Mouse (Mus musculus): ENCODE measurements at regions not wholly inside any gene's neighbourhood (a gene's known extent, or its start where the extent isn't known, plus 50 kb on each side); places are given as distances from the start of the nearest gene placed in this dataset.

DNA sequence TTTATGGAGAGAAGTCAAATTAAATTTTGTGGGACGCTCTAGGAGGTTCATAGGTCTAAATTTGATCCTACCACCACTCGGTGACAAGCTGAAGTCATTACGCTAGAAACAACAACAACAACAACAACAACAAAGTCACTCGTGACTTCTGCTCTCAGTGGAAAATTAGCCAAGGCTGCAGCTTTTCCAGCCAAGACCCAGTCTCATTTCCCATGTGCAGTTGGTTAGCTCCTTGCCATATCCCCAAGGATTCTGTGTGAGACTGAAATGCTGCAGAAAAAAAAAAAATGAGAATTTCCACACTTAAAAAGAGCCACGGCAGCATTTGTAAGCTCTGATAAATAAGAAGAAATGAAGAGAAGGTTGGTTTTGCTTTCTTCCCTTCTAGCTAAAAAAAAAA lies 323.4 kb downstream of the Mtx2 start:
- no peak overlapping the region for H3K4me2 ChIP-seq
- no peaks in the 10 kb centered on the region for H3K4me1 ChIP-seq (replicated peaks)
- no peaks in the 10 kb centered on the region; the same call in none of the 2 replicates for H3K27me3 ChIP-seq
- 86% methylated on average over 5 of the region's 5 CpGs for WGBS
- H3K4me3 ChIP-seq = no peak overlapping the region
- no peaks in the 10 kb centered on the region for H3K9me3 ChIP-seq
- no peaks in the 10 kb centered on the region for H3K36me3 ChIP-seq
- no peak overlapping the region for H3K9ac ChIP-seq
- no peak overlapping the region for H3K27ac ChIP-seq (replicated peaks)
- no peak for ATAC-seq (ENCODE audit: low FRiP score, low read depth)

DNA sequence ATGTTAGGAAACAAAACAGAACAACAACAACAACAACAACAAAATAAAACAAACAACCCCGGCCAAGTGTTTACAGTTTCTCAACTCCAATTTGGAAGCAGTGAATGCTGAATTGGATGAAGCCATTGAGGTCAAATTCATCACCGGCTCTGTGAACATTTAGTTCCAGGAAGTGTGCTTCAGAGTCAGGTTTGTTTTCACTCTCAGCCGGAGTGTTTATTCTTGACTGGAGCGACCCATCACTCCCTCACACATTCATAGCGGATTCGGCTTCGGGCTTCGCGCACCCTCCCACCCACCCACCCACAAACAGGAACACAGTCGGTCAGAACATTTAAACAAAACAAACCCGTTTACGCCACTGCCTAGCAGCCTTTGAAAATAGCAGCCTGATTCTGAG lies 324.0 kb downstream of the Mtx2 start:
- H3K27me3 ChIP-seq = no peaks in the 10 kb centered on the region; the same call in 1 of the 2 replicates
- H3K27ac ChIP-seq (replicated peaks) = no peak overlapping the region
- no peak overlapping the region for H3K4me3 ChIP-seq
- WGBS = 63% methylated on average over 12 of the region's 12 CpGs
- H3K9me3 ChIP-seq = no peaks in the 10 kb centered on the region
- no peaks in the 10 kb centered on the region for H3K4me1 ChIP-seq (replicated peaks)
- no peak for ATAC-seq (ENCODE audit: low FRiP score, low read depth)
- H3K9ac ChIP-seq = no peak overlapping the region
- no peaks in the 10 kb centered on the region for H3K36me3 ChIP-seq
- H3K4me2 ChIP-seq = no peak overlapping the region

DNA sequence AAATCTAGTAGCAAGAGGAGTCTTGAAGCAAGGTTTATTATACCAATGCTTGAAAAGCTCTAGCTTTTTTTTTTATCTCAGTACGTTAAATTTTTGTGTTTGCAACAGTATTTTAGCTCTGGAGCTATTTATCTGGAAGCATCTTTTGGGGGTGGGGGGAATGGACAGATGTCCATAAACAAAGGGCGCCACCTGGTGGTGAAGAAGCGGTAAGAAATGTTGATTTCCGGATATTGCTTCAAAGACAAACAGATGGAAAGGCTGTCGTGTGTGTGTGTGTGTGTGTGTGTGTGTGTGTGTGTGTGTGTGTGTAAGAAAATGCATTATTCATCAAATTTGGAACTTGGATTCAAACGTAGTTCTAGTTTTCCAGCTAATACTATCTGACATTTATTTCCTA lies 325.4 kb downstream of the Mtx2 start:
- no peak overlapping the region for H3K4me2 ChIP-seq
- H3K9ac ChIP-seq = no peak overlapping the region
- WGBS = 3% methylated on average over 6 of the region's 6 CpGs
- no peak for ATAC-seq (ENCODE audit: low FRiP score, low read depth)
- no peak overlapping the region for H3K4me3 ChIP-seq
- no peaks in the 10 kb centered on the region for H3K9me3 ChIP-seq
- no peaks in the 10 kb centered on the region; the same call in 1 of the 2 replicates for H3K27me3 ChIP-seq
- no peaks in the 10 kb centered on the region for H3K36me3 ChIP-seq
- H3K27ac ChIP-seq (replicated peaks) = no peak overlapping the region
- no peaks in the 10 kb centered on the region for H3K4me1 ChIP-seq (replicated peaks)

DNA sequence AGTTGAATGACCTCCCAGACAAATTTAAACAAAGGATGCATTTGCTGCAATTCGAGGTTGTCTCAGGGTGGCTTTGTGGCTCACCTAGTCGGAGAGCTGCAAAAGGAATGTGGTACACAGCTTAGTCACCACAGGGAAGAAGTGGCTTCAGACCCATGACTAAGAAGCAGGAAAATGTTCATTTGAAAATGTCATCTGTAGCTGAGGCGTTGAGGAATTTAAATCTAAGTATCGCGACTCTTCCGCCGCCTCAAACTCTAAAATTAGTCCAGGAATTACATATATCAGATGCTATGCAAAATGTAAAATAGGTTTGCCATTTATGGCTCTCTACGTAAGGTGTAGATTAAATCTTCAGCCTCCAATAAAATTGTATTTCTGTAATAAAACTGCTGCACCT lies 325.9 kb downstream of the Mtx2 start:
- Histone ChIP-seq H3K4me2 (no peak overlapping the region), H3K4me3 (no peak overlapping the region), H3K9ac (no peak overlapping the region), H3K36me3 (no peaks in the 10 kb centered on the region), H3K9me3 (no peaks in the 10 kb centered on the region), H3K27ac (replicated peaks) (no peak overlapping the region), H3K4me1 (replicated peaks) (no peaks in the 10 kb centered on the region), H3K27me3 (no peaks in the 10 kb centered on the region)
- ATAC-seq (ENCODE audit: low FRiP score, low read depth) = no peak
- WGBS = 85% methylated on average over 8 of the region's 8 CpGs

DNA sequence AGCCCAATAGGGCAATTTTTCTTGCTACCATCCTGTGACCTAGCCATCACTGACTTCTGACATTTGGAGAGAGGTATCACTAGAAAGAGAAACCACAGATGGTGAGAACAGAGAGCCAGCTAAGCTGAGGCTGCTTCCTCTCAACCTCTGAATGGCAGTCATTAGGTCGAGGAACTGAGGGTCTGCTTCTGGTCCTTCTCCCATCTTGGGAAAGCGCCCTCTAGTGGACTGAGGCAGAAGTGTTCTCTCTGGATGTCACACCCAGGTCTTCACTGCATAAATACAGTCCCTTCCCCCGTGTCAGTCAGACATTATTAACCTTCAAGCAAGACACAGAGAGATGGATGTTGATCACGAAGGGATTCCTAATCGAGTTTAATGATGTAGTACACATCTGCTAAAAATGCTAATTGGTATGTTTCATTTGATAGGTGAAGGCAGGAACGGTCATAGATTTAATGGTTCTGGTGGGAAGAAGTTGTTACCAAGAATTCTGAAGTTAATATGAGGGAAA lies 326.9 kb downstream of the Mtx2 start:
- H3K4me2 ChIP-seq = no peak overlapping the region
- H3K4me3 ChIP-seq = no peak overlapping the region
- no peaks in the 10 kb centered on the region for H3K27me3 ChIP-seq
- no peak for ATAC-seq (ENCODE audit: low FRiP score, low read depth)
- 21% methylated on average over 6 of the region's 6 CpGs for WGBS
- H3K9me3 ChIP-seq = no peaks in the 10 kb centered on the region
- H3K4me1 ChIP-seq (replicated peaks) = no peaks in the 10 kb centered on the region
- no peak overlapping the region for H3K27ac ChIP-seq (replicated peaks)
- no peaks in the 10 kb centered on the region for H3K36me3 ChIP-seq
- no peak overlapping the region for H3K9ac ChIP-seq

DNA sequence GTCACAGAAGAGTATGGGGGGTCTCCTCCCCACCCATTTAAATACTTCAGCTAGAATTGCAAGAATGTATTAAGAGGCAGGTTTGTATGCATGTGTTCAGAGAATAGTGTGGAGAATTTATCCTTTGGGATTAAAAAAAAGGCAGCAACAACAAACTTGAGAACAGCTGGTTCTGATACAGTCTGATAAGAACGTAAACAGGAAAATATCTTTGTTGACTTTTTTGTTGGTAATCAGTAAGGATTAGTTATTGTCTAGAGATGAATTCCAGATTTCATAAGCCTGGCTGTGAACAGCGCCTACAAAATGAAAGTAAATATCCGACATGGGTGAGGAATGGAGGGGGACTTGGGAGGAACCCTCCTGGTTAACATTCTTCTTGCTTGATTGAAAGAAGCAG lies 328.8 kb downstream of the Mtx2 start:
- H3K4me1 ChIP-seq (replicated peaks) = no peaks in the 10 kb centered on the region
- H3K4me2 ChIP-seq = no peak overlapping the region
- no peak overlapping the region for H3K27ac ChIP-seq (replicated peaks)
- no peaks in the 10 kb centered on the region for H3K27me3 ChIP-seq
- no peak overlapping the region for H3K9ac ChIP-seq
- no peaks in the 10 kb centered on the region for H3K36me3 ChIP-seq
- no peak for ATAC-seq (ENCODE audit: low FRiP score, low read depth)
- no peak overlapping the region for H3K4me3 ChIP-seq
- WGBS = 80% methylated on average over 3 of the region's 3 CpGs
- no peaks in the 10 kb centered on the region for H3K9me3 ChIP-seq

DNA sequence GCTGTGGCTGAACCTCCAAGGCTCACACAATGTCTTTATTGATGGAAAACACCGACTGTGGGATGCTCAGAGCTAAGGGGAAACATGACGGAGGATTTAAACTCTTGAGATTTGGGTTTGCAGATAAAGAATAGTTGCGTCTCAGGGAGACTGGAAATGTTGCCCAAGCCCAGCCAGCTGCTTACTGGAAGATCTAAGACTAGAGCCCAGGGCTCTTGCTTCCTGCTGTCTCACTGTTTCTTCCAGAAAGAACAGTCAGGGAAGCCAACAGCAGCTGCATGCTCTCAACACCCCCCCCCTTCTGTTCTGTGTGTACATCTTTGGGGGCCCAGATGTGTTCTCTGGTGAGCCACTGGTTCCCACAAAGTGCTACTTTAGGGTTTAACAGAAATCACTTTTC lies 333.0 kb downstream of the Mtx2 start:
- no peaks in the 10 kb centered on the region for H3K36me3 ChIP-seq
- H3K9ac ChIP-seq = no peak overlapping the region
- ATAC-seq (ENCODE audit: low FRiP score, low read depth) = no peak
- no peaks in the 10 kb centered on the region for H3K4me1 ChIP-seq (replicated peaks)
- H3K4me2 ChIP-seq = no peak overlapping the region
- WGBS = 83% methylated on average over 3 of the region's 3 CpGs
- H3K27ac ChIP-seq (replicated peaks) = no peak overlapping the region
- no peaks in the 10 kb centered on the region for H3K27me3 ChIP-seq
- no peaks in the 10 kb centered on the region for H3K9me3 ChIP-seq
- H3K4me3 ChIP-seq = no peak overlapping the region

DNA sequence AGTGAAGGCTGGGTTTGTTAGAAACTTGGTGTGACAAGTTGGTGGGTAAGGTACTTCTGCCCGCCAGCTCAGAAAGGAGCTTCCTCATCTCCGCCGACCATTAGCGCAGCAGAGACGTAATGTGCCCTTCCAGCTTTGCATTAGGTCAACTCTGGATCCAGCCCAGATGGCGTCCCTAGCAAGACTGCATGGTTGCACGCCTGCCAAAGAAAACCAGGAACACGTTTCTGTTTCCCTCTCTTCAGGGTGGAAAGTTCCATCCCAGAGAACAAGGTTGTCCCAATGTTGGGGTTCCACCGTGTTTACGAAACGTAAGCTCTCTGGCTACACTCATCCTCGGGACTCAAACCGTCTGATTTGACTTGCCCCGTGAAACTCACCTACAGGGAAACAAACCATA lies 335.5 kb downstream of the Mtx2 start:
- 92% methylated on average over 14 of the region's 14 CpGs for WGBS
- no peak overlapping the region for H3K27ac ChIP-seq (replicated peaks)
- H3K9me3 ChIP-seq = no peaks in the 10 kb centered on the region
- H3K36me3 ChIP-seq = no peaks in the 10 kb centered on the region
- H3K27me3 ChIP-seq = no peaks in the 10 kb centered on the region
- H3K4me3 ChIP-seq = no peak overlapping the region
- H3K4me2 ChIP-seq = no peak overlapping the region
- H3K9ac ChIP-seq = no peak overlapping the region
- no peaks in the 10 kb centered on the region for H3K4me1 ChIP-seq (replicated peaks)
- ATAC-seq (ENCODE audit: low FRiP score, low read depth) = no peak

DNA sequence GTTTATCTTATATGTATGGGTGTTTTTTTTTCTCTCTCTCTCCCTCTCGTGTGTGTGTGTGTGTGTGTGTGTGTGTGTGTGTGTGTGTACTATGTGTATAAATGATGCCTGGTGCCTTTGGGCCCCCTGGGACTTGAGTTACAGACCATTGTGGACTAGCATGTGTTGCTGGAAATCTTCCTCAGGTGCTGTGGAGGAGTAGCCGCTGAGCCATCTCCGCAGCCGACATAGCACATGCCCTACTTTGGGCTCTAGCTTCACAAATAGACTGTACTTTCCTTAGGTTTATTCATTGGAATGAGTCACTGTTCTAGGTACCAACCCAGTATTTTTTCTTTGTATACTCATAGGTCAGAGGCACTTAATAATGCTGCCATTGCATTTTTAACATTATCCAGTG lies 339.4 kb downstream of the Mtx2 start:
- H3K4me2 ChIP-seq = no peak overlapping the region
- H3K27ac ChIP-seq (replicated peaks) = no peak overlapping the region
- H3K27me3 ChIP-seq = no peaks in the 10 kb centered on the region
- H3K4me1 ChIP-seq (replicated peaks) = no peaks in the 10 kb centered on the region
- 91% methylated on average over 4 of the region's 4 CpGs for WGBS
- no peak overlapping the region for H3K9ac ChIP-seq
- no peaks in the 10 kb centered on the region for H3K36me3 ChIP-seq
- H3K4me3 ChIP-seq = no peak overlapping the region
- no peak for ATAC-seq (ENCODE audit: low FRiP score, low read depth)
- no peaks in the 10 kb centered on the region for H3K9me3 ChIP-seq

DNA sequence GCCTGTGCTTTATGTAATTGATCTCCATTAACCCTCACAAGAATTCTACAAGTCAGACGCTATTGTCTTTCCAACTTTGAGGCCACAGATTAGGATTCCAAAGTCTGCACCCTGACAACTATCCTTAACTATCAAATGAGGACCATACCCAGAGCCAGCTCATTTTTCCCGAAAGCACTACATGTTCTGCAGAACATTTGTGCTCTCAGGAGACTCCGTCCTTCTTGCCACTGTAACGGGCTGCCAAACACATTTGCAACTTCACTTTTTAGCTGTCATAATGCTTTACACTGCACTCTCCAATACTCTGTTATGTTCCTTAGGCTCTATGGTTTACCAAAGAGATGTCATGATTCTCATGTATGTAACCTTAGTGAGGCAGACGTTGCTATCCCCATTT lies 350.7 kb downstream of the Mtx2 start:
- Histone ChIP-seq H3K36me3 (no peaks in the 10 kb centered on the region), H3K9me3 (no peaks in the 10 kb centered on the region), H3K27me3 (no peaks in the 10 kb centered on the region), H3K4me3 (no peak overlapping the region), H3K4me2 (no peak overlapping the region), H3K4me1 (replicated peaks) (0 out of 2 replicates have a peak, but pooled peaks cover 4% of the 10 kb centered on the region), H3K9ac (no peak overlapping the region), H3K27ac (replicated peaks) (no peak overlapping the region)
- 68% methylated on average over 5 of the region's 5 CpGs for WGBS
- ATAC-seq (ENCODE audit: low FRiP score, low read depth) = no peak

DNA sequence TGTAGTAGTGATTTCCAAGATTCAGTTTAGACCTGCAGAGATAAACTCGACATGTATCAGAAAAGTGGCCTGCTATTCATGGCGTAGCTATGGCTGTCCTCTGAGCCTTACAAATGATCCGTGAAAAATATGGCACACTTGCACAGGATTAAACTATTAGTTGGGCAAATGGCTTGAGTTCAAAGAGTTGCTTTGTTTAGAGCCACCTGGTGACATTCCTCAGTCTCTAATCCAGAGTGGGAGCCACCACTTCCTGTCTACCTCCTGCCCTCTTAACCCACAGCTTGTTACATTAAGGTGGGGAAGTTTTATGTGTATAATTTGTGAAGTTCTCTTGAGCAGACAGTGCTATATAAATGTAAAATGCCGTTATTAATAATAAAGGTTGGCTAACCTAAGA lies 357.7 kb downstream of the Mtx2 start:
- Histone ChIP-seq H3K9ac (no peak overlapping the region), H3K27me3 (no peaks in the 10 kb centered on the region), H3K9me3 (no peaks in the 10 kb centered on the region), H3K4me3 (no peak overlapping the region), H3K4me1 (replicated peaks) (no peaks in the 10 kb centered on the region), H3K4me2 (no peak overlapping the region), H3K36me3 (no peaks in the 10 kb centered on the region), H3K27ac (replicated peaks) (no peak overlapping the region)
- 67% methylated on average over 4 of the region's 4 CpGs for WGBS
- no peak for ATAC-seq (ENCODE audit: low FRiP score, low read depth)

DNA sequence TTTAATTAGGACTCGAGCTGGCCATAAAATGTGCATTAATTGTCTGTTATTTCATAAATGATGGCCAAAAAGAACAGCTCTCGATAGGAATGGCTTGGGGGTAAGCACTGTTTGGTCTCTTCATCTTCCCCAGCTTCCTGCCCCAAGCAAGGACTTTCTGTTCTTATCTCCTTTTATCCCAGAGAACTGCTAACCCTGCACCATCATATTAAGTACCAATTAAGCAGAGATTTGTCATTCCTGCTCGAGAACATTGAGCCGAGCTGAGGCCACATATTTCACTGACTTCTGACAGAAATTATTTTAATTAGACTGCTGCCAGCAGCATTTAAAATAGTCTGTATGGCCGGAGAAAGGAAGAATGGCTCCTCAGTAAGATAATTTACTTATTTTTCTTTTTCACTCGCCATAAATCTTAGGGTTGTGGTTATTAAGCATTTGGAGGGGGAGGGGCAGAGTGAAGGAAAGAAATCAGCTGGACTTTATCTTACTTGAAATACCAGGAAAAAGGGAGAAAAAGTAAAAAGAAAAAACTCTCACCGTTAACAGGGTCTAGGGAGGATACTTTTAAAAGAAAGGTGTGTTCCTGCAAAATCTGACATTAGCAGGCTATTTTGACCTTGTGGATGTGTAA lies 377.1 kb downstream of the Mtx2 start:
- H3K27me3 ChIP-seq = no peaks in the 10 kb centered on the region
- no peak overlapping the region for H3K4me2 ChIP-seq
- no peaks in the 10 kb centered on the region for H3K36me3 ChIP-seq
- H3K4me3 ChIP-seq = no peak overlapping the region
- no peak overlapping the region for H3K9ac ChIP-seq
- no peaks in the 10 kb centered on the region for H3K9me3 ChIP-seq
- 55% methylated on average over 7 of the region's 7 CpGs for WGBS
- ATAC-seq (ENCODE audit: low FRiP score, low read depth) = no peak
- no peaks in the 10 kb centered on the region for H3K4me1 ChIP-seq (replicated peaks)
- no peak overlapping the region for H3K27ac ChIP-seq (replicated peaks)

Data from hindbrain, embryonic 15.5 days (tissue).